Mouse (Mus musculus) brain, adult 10 weeks (tissue): ENCODE measurements around the gene Calca. TPM values are rescaled to one million over a fixed set of nuclear protein-coding genes. Genes with fewer than 3 reads are reported as not detected.

Experiments used
- polyA plus RNA-seq: library from polyadenylated mRNA; stranded (reverse); fragments of 350-450 nt; fragmentation: Illumina TruSeq; extraction: RNeasy Lipid Tissue Mini Kit (QIAGEN cat#74804); gene quantifications from one replicate; pipeline ENCODE4 v1.2.3, GENCODE M21; 2015; ENCODE audit warnings: low read depth, low replicate concordance

The Calca gene
- polyA plus RNA-seq, result 6.5 TPM

DNA sequence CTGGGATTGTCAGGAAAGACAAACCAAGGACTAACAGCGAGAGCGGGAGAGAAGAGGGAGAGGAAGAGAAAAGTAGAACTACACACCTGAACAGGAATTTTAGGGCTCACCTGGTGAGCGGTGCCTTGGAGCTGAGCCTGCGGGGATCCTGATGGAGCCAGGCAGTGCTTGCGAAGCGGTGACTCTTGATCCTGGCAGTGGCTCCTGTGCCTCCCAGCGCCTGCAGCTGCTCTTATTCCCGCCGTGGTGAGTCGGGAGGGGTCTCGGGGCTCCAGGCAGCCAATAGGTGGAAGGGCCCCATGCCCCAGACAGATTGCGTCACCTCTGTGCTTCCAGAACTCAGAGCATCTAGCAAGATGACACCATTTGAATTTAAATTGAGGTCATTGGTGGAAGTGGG is at the start of gene Calca:
Calca (minus strand) TSS at position 256 of the 400 bp plus-strand sequence.

Other genes starting within 250 kb of the Calca start
- gene Pde3b, start 221.1 kb downstream of the Calca start, polyA plus RNA-seq, result 4.4 TPM
- 1.2 TPM for gene Cyp2r1, start 73.4 kb downstream of the Calca start, polyA plus RNA-seq
- 0.86 TPM for gene Calcb, start 82.3 kb upstream of the Calca start, polyA plus RNA-seq
- gene Insc, start 107.3 kb upstream of the Calca start, polyA plus RNA-seq, result 6.6 TPM